Mouse (Mus musculus): ENCODE measurements at regions not wholly inside any gene's neighbourhood (a gene's known extent, or its start where the extent isn't known, plus 50 kb on each side); places are given as distances from the start of the nearest gene placed in this dataset.

- Histone ChIP-seq H3K9ac (ENCODE audit: low read length) (no peak overlapping the region), H3K9me3 (ENCODE audit: control insufficient read depth, low read length) (no peaks in the 10 kb centered on the region), H3K4me1 (ENCODE audit: control insufficient read depth, insufficient read depth, low read length) (no peaks in the 10 kb centered on the region), H3K4me3 (ENCODE audit: low read depth, low read length) (no peak overlapping the region), H3K27ac (ENCODE audit: low read depth, low read length) (no peak overlapping the region), H3K4me2 (no peak overlapping the region), H3K27me3 (ENCODE audit: control insufficient read depth, insufficient read depth, low read length) (no peaks in the 10 kb centered on the region), H3K36me3 (ENCODE audit: control insufficient read depth, insufficient read depth, low read length) (no peaks in the 10 kb centered on the region)
- WGBS: 46% methylated on average over 3 of the region's 3 CpGs
- ATAC-seq (ENCODE audit: low FRiP score): no peak
- no peak for DNase-seq (ENCODE audit: low spot score, missing footprints)
Measured at GRCm38 (mm10) chr8:44840646-44841045, 94.6 kb upstream of the Fat1 start.

- Histone ChIP-seq H3K36me3 (ENCODE audit: control insufficient read depth, insufficient read depth, low read length) (no peaks in the 10 kb centered on the region), H3K9ac (ENCODE audit: low read length) (no peak overlapping the region), H3K27ac (ENCODE audit: low read depth, low read length) (no peak overlapping the region), H3K4me2 (no peak overlapping the region), H3K9me3 (ENCODE audit: control insufficient read depth, low read length) (no peaks in the 10 kb centered on the region), H3K27me3 (ENCODE audit: control insufficient read depth, insufficient read depth, low read length) (no peaks in the 10 kb centered on the region), H3K4me1 (ENCODE audit: control insufficient read depth, insufficient read depth, low read length) (no peaks in the 10 kb centered on the region), H3K4me3 (ENCODE audit: low read depth, low read length) (no peak overlapping the region)
- no peak for DNase-seq (ENCODE audit: low spot score, missing footprints)
- no peak for ATAC-seq (ENCODE audit: low FRiP score)
- WGBS: 79% methylated on average over 1 of the region's 1 CpGs
Measured at GRCm38 (mm10) chr8:44844362-44844761, 90.9 kb upstream of the Fat1 start.

GRCm38 (mm10) chr8:44852223-44852622, 83.0 kb upstream of the Fat1 start:
- Histone ChIP-seq H3K27ac (ENCODE audit: low read depth, low read length) (no peak overlapping the region), H3K9ac (ENCODE audit: low read length) (no peak overlapping the region), H3K27me3 (ENCODE audit: control insufficient read depth, insufficient read depth, low read length) (no peaks in the 10 kb centered on the region), H3K4me3 (ENCODE audit: low read depth, low read length) (no peak overlapping the region), H3K9me3 (ENCODE audit: control insufficient read depth, low read length) (no peaks in the 10 kb centered on the region), H3K4me2 (no peak overlapping the region), H3K36me3 (ENCODE audit: control insufficient read depth, insufficient read depth, low read length) (no peaks in the 10 kb centered on the region), H3K4me1 (ENCODE audit: control insufficient read depth, insufficient read depth, low read length) (no peaks in the 10 kb centered on the region)
- DNase-seq (ENCODE audit: low spot score, missing footprints) (no peak), ATAC-seq (ENCODE audit: low FRiP score) (no peak)
- 84% methylated on average over 4 of the region's 4 CpGs for WGBS

- no peaks in the 10 kb centered on the region for H3K36me3 ChIP-seq (ENCODE audit: control insufficient read depth, insufficient read depth, low read length)
- no peaks in the 10 kb centered on the region for H3K9me3 ChIP-seq (ENCODE audit: control insufficient read depth, low read length)
- no peaks in the 10 kb centered on the region for H3K4me1 ChIP-seq (ENCODE audit: control insufficient read depth, insufficient read depth, low read length)
- 89% methylated on average over 4 of the region's 4 CpGs for WGBS
- no peak overlapping the region for H3K4me2 ChIP-seq
- DNase-seq (ENCODE audit: low spot score, missing footprints): no peak
- no peak overlapping the region for H3K4me3 ChIP-seq (ENCODE audit: low read depth, low read length)
- no peak overlapping the region for H3K27ac ChIP-seq (ENCODE audit: low read depth, low read length)
- no peak overlapping the region for H3K9ac ChIP-seq (ENCODE audit: low read length)
- no peaks in the 10 kb centered on the region for H3K27me3 ChIP-seq (ENCODE audit: control insufficient read depth, insufficient read depth, low read length)
- ATAC-seq (ENCODE audit: low FRiP score): no peak
Measured at GRCm38 (mm10) chr8:44855115-44855514, 80.1 kb upstream of the Fat1 start.

- H3K9me3 ChIP-seq (ENCODE audit: control insufficient read depth, low read length): no peaks in the 10 kb centered on the region
- no peaks in the 10 kb centered on the region for H3K36me3 ChIP-seq (ENCODE audit: control insufficient read depth, insufficient read depth, low read length)
- ATAC-seq (ENCODE audit: low FRiP score): no peak
- no peak overlapping the region for H3K27ac ChIP-seq (ENCODE audit: low read depth, low read length)
- H3K4me1 ChIP-seq (ENCODE audit: control insufficient read depth, insufficient read depth, low read length): no peaks in the 10 kb centered on the region
- H3K4me2 ChIP-seq: no peak overlapping the region
- no peak overlapping the region for H3K9ac ChIP-seq (ENCODE audit: low read length)
- H3K27me3 ChIP-seq (ENCODE audit: control insufficient read depth, insufficient read depth, low read length): no peaks in the 10 kb centered on the region
- 81% methylated on average over 6 of the region's 6 CpGs for WGBS
- H3K4me3 ChIP-seq (ENCODE audit: low read depth, low read length): no peak overlapping the region
- DNase-seq (ENCODE audit: low spot score, missing footprints): no peak
Measured at GRCm38 (mm10) chr8:44867202-44867601, 68.0 kb upstream of the Fat1 start.

- ATAC-seq (ENCODE audit: low FRiP score): no peak
- H3K4me1 ChIP-seq (ENCODE audit: control insufficient read depth, insufficient read depth, low read length): no peaks in the 10 kb centered on the region
- no peak overlapping the region for H3K4me2 ChIP-seq
- no peaks in the 10 kb centered on the region for H3K27me3 ChIP-seq (ENCODE audit: control insufficient read depth, insufficient read depth, low read length)
- no peaks in the 10 kb centered on the region for H3K9me3 ChIP-seq (ENCODE audit: control insufficient read depth, low read length)
- no peaks in the 10 kb centered on the region for H3K36me3 ChIP-seq (ENCODE audit: control insufficient read depth, insufficient read depth, low read length)
- 80% methylated on average over 5 of the region's 5 CpGs for WGBS
- H3K9ac ChIP-seq (ENCODE audit: low read length): no peak overlapping the region
- H3K27ac ChIP-seq (ENCODE audit: low read depth, low read length): no peak overlapping the region
- H3K4me3 ChIP-seq (ENCODE audit: low read depth, low read length): no peak overlapping the region
- no peak for DNase-seq (ENCODE audit: low spot score, missing footprints)
Measured at GRCm38 (mm10) chr8:44867666-44868065, 67.6 kb upstream of the Fat1 start.

- DNase-seq (ENCODE audit: low spot score, missing footprints) (no peak), ATAC-seq (ENCODE audit: low FRiP score) (no peak)
- no peaks in the 10 kb centered on the region for H3K27me3 ChIP-seq (ENCODE audit: control insufficient read depth, insufficient read depth, low read length)
- no peaks in the 10 kb centered on the region for H3K9me3 ChIP-seq (ENCODE audit: control insufficient read depth, low read length)
- 75% methylated on average over 5 of the region's 5 CpGs for WGBS
- no peak overlapping the region for H3K4me2 ChIP-seq
- no peaks in the 10 kb centered on the region for H3K36me3 ChIP-seq (ENCODE audit: control insufficient read depth, insufficient read depth, low read length)
- H3K4me1 ChIP-seq (ENCODE audit: control insufficient read depth, insufficient read depth, low read length): no peaks in the 10 kb centered on the region
- H3K4me3 ChIP-seq (ENCODE audit: low read depth, low read length): no peak overlapping the region
- no peak overlapping the region for H3K9ac ChIP-seq (ENCODE audit: low read length)
- no peak overlapping the region for H3K27ac ChIP-seq (ENCODE audit: low read depth, low read length)
Measured at GRCm38 (mm10) chr8:44877066-44877465, 58.2 kb upstream of the Fat1 start.

- 86% methylated on average over 3 of the region's 3 CpGs for WGBS
- Histone ChIP-seq H3K9me3 (ENCODE audit: control insufficient read depth, low read length) (no peaks in the 10 kb centered on the region), H3K27ac (ENCODE audit: low read depth, low read length) (no peak overlapping the region), H3K27me3 (ENCODE audit: control insufficient read depth, insufficient read depth, low read length) (no peaks in the 10 kb centered on the region), H3K4me3 (ENCODE audit: low read depth, low read length) (no peak overlapping the region), H3K4me1 (ENCODE audit: control insufficient read depth, insufficient read depth, low read length) (no peaks in the 10 kb centered on the region), H3K9ac (ENCODE audit: low read length) (no peak overlapping the region), H3K36me3 (ENCODE audit: control insufficient read depth, insufficient read depth, low read length) (no peaks in the 10 kb centered on the region), H3K4me2 (no peak overlapping the region)
- DNase-seq (ENCODE audit: low spot score, missing footprints): no peak
- no peak for ATAC-seq (ENCODE audit: low FRiP score)
Measured at GRCm38 (mm10) chr8:44878208-44878607, 57.0 kb upstream of the Fat1 start.

GRCm38 (mm10) chr8:44879186-44879585, 56.1 kb upstream of the Fat1 start:
- WGBS: 81% methylated on average over 4 of the region's 4 CpGs
- Histone ChIP-seq H3K9me3 (ENCODE audit: control insufficient read depth, low read length) (no peaks in the 10 kb centered on the region), H3K27me3 (ENCODE audit: control insufficient read depth, insufficient read depth, low read length) (no peaks in the 10 kb centered on the region), H3K4me1 (ENCODE audit: control insufficient read depth, insufficient read depth, low read length) (no peaks in the 10 kb centered on the region), H3K4me2 (no peak overlapping the region), H3K36me3 (ENCODE audit: control insufficient read depth, insufficient read depth, low read length) (no peaks in the 10 kb centered on the region), H3K27ac (ENCODE audit: low read depth, low read length) (no peak overlapping the region), H3K9ac (ENCODE audit: low read length) (no peak overlapping the region), H3K4me3 (ENCODE audit: low read depth, low read length) (no peak overlapping the region)
- ATAC-seq (ENCODE audit: low FRiP score): no peak
- no peak for DNase-seq (ENCODE audit: low spot score, missing footprints)

Data from midbrain, embryonic 11.5 days (tissue).